Mouse (Mus musculus) liver, adult 2 months (tissue): ENCODE data around the gene Dapk1. TPM values are rescaled to one million over a fixed set of nuclear protein-coding genes. Genes with fewer than 3 reads are reported as not detected.

Source experiments
- DNase-seq: peaks from one replicate; pipeline ENCODE4 v3.0.0-alpha.2; 2011; ENCODE audit warnings: low read depth, low spot score; ENCODE audit errors: extremely low read depth
- H3K27ac ChIP-seq: fragments of 200-500 bp; replicated peaks from 2 replicates; pipeline ENCODE4 v1.5.1; 2012; ENCODE audit warnings: low read depth, mild to moderate bottlenecking, control low read depth, inconsistent platforms, low read length; ENCODE audit not compliant: insufficient read depth
- H3K27me3 ChIP-seq: fragments of 200-500 bp; 2 replicates; pipeline ENCODE4 v1.6.1; 2012; ENCODE audit warnings: mild to moderate bottlenecking, moderate library complexity, low read length, inconsistent platforms; ENCODE audit not compliant: control insufficient read depth, insufficient read depth
- H3K36me3 ChIP-seq: fragments of 200-500 bp; 2 replicates; pipeline ENCODE4 v1.6.1; 2012; ENCODE audit warnings: low read length, inconsistent platforms; ENCODE audit not compliant: control insufficient read depth, insufficient read depth
- H3K4me1 ChIP-seq: fragments of 200-500 bp; 2 replicates; pipeline ENCODE4 v1.6.1; 2011; ENCODE audit warnings: low read length; ENCODE audit not compliant: control insufficient read depth, insufficient read depth
- H3K4me3 ChIP-seq: fragments of 200-500 bp; 2 replicates; pipeline ENCODE4 v1.5.1; 2011; ENCODE audit warnings: low read depth, mild to moderate bottlenecking, control low read depth, low read length, moderate library complexity; ENCODE audit not compliant: insufficient read depth
- H3K79me2 ChIP-seq: fragments of 200-500 bp; 2 replicates; pipeline ENCODE4 v1.6.1; 2012; ENCODE audit warnings: inconsistent platforms, mild to moderate bottlenecking, low read length, moderate library complexity; ENCODE audit not compliant: control insufficient read depth, insufficient read depth
- H3K9ac ChIP-seq: fragments of 200-500 bp; 2 replicates; pipeline ENCODE4 v1.6.1; 2012; ENCODE audit warnings: low read depth, mild to moderate bottlenecking, control low read depth, inconsistent platforms, low read length
- CTCF ChIP-seq: fragments of 200-500 bp; IDR thresholded peaks from 2 replicates; pipeline ENCODE4 v1.5.1; 2011; ENCODE audit warnings: low read depth, low read length, control low read depth
- POLR2A ChIP-seq: fragments of 200-500 bp; IDR thresholded peaks from 2 replicates; pipeline ENCODE4 v1.6.1; 2011; ENCODE audit warnings: low read length, control low read depth; ENCODE audit not compliant: insufficient read depth; ENCODE audit errors: extremely low read depth
- WGBS: fragments of 180-500 bp; shearing (Covaris S2); methylation state at CpG from one replicate; pipeline ENCODE4 v1.1.7; 2018; 5-methylcytosine and 5-hydroxymethylcytosine counted together
- polyA plus RNA-seq: library from polyadenylated mRNA; depleted of rRNA; stranded (reverse); fragments of >200 nt; gene quantifications from 2 replicates; pipeline ENCODE4 v1.2.3, GENCODE M21; 2012; rRNA removed
- total RNA-seq: library from RNA; depleted of rRNA; stranded (reverse); fragments of >200 nt; gene quantifications from 2 replicates; pipeline ENCODE4 v1.2.3, GENCODE M21; 2014; rRNA removed

The Dapk1 gene
- total and polyA plus RNA-seq, 2 experiments = 23.0 to 80.5 TPM

- no peak for DNase-seq
- no peaks in the 10 kb centered on the region for H3K79me2 ChIP-seq
- no peaks in the 10 kb centered on the region for H3K36me3 ChIP-seq
- H3K27me3 ChIP-seq = no peaks in the 10 kb centered on the region
- H3K4me3 ChIP-seq = no peak within 1 kb of the TSS
- H3K9ac ChIP-seq = no peak within 1 kb of the TSS
- H3K4me1 ChIP-seq = no peaks in the 10 kb centered on the region
- WGBS = 72% methylated on average over 1 of the region's 1 CpGs
- TF ChIP-seq POLR2A (no peak), CTCF (no peak)
- H3K27ac ChIP-seq = no peak within 1 kb of the TSS
Observed at GRCm38 (mm10) chr13:60802749-60803148, 201.0 kb downstream of the Dapk1 start, which contains the start of gene Ctsll3. Ctsll3 (minus strand) TSS chr13:60802849.

- WGBS = 71% methylated on average over 2 of the region's 2 CpGs
- Histone ChIP-seq H3K27ac (no peak overlapping the region), H3K9ac (no peak overlapping the region), H3K79me2 (no peaks in the 10 kb centered on the region), H3K36me3 (no peaks in the 10 kb centered on the region), H3K4me1 (no peaks in the 10 kb centered on the region), H3K4me3 (no peak overlapping the region), H3K27me3 (no peaks in the 10 kb centered on the region)
- TF ChIP-seq POLR2A (no peak), CTCF (no peak)
- DNase-seq = no peak
Observed at GRCm38 (mm10) chr13:60809690-60810089, 207.9 kb downstream of the Dapk1 start.

GRCm38 (mm10) chr13:60812768-60813167 lies 211.0 kb downstream of the Dapk1 start:
- H3K9ac ChIP-seq = no peak overlapping the region
- TF ChIP-seq POLR2A = no peak
- TF ChIP-seq CTCF = no peak
- WGBS = 61% methylated on average over 6 of the region's 6 CpGs

More at GRCm38 (mm10) chr13:60812768-60813167, 211.0 kb downstream of the Dapk1 start:
- Histone ChIP-seq H3K79me2 (no peaks in the 10 kb centered on the region), H3K4me3 (no peak overlapping the region), H3K36me3 (no peaks in the 10 kb centered on the region), H3K27me3 (no peaks in the 10 kb centered on the region; the same call in 1 of the 2 replicates), H3K4me1 (no peaks in the 10 kb centered on the region), H3K27ac (no peak overlapping the region)
- DNase-seq = no peak

Other genes starting within 250 kb of the Dapk1 start
- gene BC051665, start 184.4 kb downstream of the Dapk1 start, total RNA-seq = not detected in 2 replicates
- not detected in 2 replicates for gene BC051665, start 184.4 kb downstream of the Dapk1 start, polyA plus RNA-seq
- gene Ctsll3, start 200.9 kb downstream of the Dapk1 start, total RNA-seq = not detected in 2 replicates
- gene Ctsll3, start 200.9 kb downstream of the Dapk1 start, polyA plus RNA-seq = not detected in 2 replicates